Mouse (Mus musculus) liver, adult 2 months (tissue): Measurements from ENCODE around the gene Galnt5.

Experiments used
- CTCF ChIP-seq: fragments of 200-500 bp; IDR thresholded peaks from 2 replicates; pipeline ENCODE4 v1.5.1; 2011; ENCODE audit warnings: low read depth, low read length, control low read depth
- POLR2A ChIP-seq: fragments of 200-500 bp; IDR thresholded peaks from 2 replicates; pipeline ENCODE4 v1.6.1; 2011; ENCODE audit warnings: low read length, control low read depth; ENCODE audit not compliant: insufficient read depth; ENCODE audit errors: extremely low read depth

GRCm38 (mm10) chr2:58041867-58042266 lies 44.2 kb downstream of the Galnt5 start:
- TF ChIP-seq CTCF (no peak), POLR2A (no peak)
